Mouse (Mus musculus): ENCODE data around the gene Vwa3a. TPM values are rescaled to one million over a fixed set of nuclear protein-coding genes. Genes with fewer than 3 reads are reported as not detected.

The Vwa3a gene
- polyA plus RNA-seq, 1 experiment from 2014 or later = 0.44 TPM

GRCm38 (mm10) chr7:120743366-120744351 is 4.5 kb downstream of the Vwa3a start:
- Histone ChIP-seq H3K36me3 (ENCODE audit: control insufficient read depth, insufficient read depth, low read length) (no peaks in the 10 kb centered on the region), H3K4me1 (ENCODE audit: control insufficient read depth, insufficient read depth, low read length) (peaks cover 8% of the 10 kb centered on the region), H3K9me3 (ENCODE audit: control insufficient read depth, low read length) (no peaks in the 10 kb centered on the region), H3K27me3 (replicated peaks; ENCODE audit: control insufficient read depth, insufficient read depth, low read length) (no peaks in the 10 kb centered on the region), H3K4me3 (ENCODE audit: low read length) (no peak overlapping the region), H3K4me2 (ENCODE audit: low read depth, low read length) (no peak overlapping the region), H3K9ac (ENCODE audit: low read depth, low read length) (no peak overlapping the region), H3K27ac (ENCODE audit: low read length) (no peak overlapping the region)
- ATAC-seq = no peak
- 75% methylated on average over 14 of the region's 14 CpGs for WGBS

GRCm38 (mm10) chr7:120744606-120745005 is 5.5 kb downstream of the Vwa3a start:
- Histone ChIP-seq H3K36me3 (ENCODE audit: control insufficient read depth, insufficient read depth, low read length) (no peaks in the 10 kb centered on the region), H3K9ac (ENCODE audit: low read depth, low read length) (no peak overlapping the region), H3K9me3 (ENCODE audit: control insufficient read depth, low read length) (no peaks in the 10 kb centered on the region), H3K4me1 (ENCODE audit: control insufficient read depth, insufficient read depth, low read length) (peaks cover 4% of the 10 kb centered on the region), H3K27ac (ENCODE audit: low read length) (no peak overlapping the region), H3K27me3 (replicated peaks; ENCODE audit: control insufficient read depth, insufficient read depth, low read length) (no peaks in the 10 kb centered on the region), H3K4me2 (ENCODE audit: low read depth, low read length) (no peak overlapping the region), H3K4me3 (ENCODE audit: low read length) (no peak overlapping the region)
- no peak for ATAC-seq
- 83% methylated on average over 6 of the region's 6 CpGs for WGBS

GRCm38 (mm10) chr7:120746029-120746428 is 6.9 kb downstream of the Vwa3a start:
- Histone ChIP-seq H3K4me3 (ENCODE audit: low read length) (no peak overlapping the region), H3K9ac (ENCODE audit: low read depth, low read length) (no peak overlapping the region), H3K4me1 (ENCODE audit: control insufficient read depth, insufficient read depth, low read length) (no peaks in the 10 kb centered on the region), H3K4me2 (ENCODE audit: low read depth, low read length) (no peak overlapping the region), H3K9me3 (ENCODE audit: control insufficient read depth, low read length) (no peaks in the 10 kb centered on the region), H3K27me3 (replicated peaks; ENCODE audit: control insufficient read depth, insufficient read depth, low read length) (no peaks in the 10 kb centered on the region), H3K27ac (ENCODE audit: low read length) (no peak overlapping the region), H3K36me3 (ENCODE audit: control insufficient read depth, insufficient read depth, low read length) (no peaks in the 10 kb centered on the region)
- 60% methylated on average over 3 of the region's 3 CpGs for WGBS
- no peak for ATAC-seq

GRCm38 (mm10) chr7:120746821-120747220 is 7.7 kb downstream of the Vwa3a start:
- WGBS = 88% methylated on average over 5 of the region's 5 CpGs
- H3K9ac ChIP-seq (ENCODE audit: low read depth, low read length) = no peak overlapping the region

GRCm38 (mm10) chr7:120748478-120748877 is 9.4 kb downstream of the Vwa3a start:
- H3K4me1 ChIP-seq (ENCODE audit: control insufficient read depth, insufficient read depth, low read length) = no peaks in the 10 kb centered on the region
- no peak overlapping the region for H3K4me3 ChIP-seq (ENCODE audit: low read length)
- no peak overlapping the region for H3K9ac ChIP-seq (ENCODE audit: low read depth, low read length)
- no peak overlapping the region for H3K4me2 ChIP-seq (ENCODE audit: low read depth, low read length)
- no peak overlapping the region for H3K27ac ChIP-seq (ENCODE audit: low read length)
- no peaks in the 10 kb centered on the region for H3K36me3 ChIP-seq (ENCODE audit: control insufficient read depth, insufficient read depth, low read length)
- no peaks in the 10 kb centered on the region for H3K27me3 ChIP-seq (replicated peaks; ENCODE audit: control insufficient read depth, insufficient read depth, low read length)
- H3K9me3 ChIP-seq (ENCODE audit: control insufficient read depth, low read length) = no peaks in the 10 kb centered on the region
- no peak for ATAC-seq

More at GRCm38 (mm10) chr7:120746821-120747220, 7.7 kb downstream of the Vwa3a start:
- Histone ChIP-seq H3K36me3 (ENCODE audit: control insufficient read depth, insufficient read depth, low read length) (no peaks in the 10 kb centered on the region), H3K27ac (ENCODE audit: low read length) (no peak overlapping the region), H3K9me3 (ENCODE audit: control insufficient read depth, low read length) (no peaks in the 10 kb centered on the region), H3K4me3 (ENCODE audit: low read length) (no peak overlapping the region), H3K4me1 (ENCODE audit: control insufficient read depth, insufficient read depth, low read length) (no peaks in the 10 kb centered on the region), H3K4me2 (ENCODE audit: low read depth, low read length) (no peak overlapping the region), H3K27me3 (replicated peaks; ENCODE audit: control insufficient read depth, insufficient read depth, low read length) (no peaks in the 10 kb centered on the region)
- no peak for ATAC-seq

GRCm38 (mm10) chr7:120751330-120751729 is 12.2 kb downstream of the Vwa3a start:
- Histone ChIP-seq H3K4me3 (ENCODE audit: low read length) (no peak overlapping the region), H3K27ac (ENCODE audit: low read length) (no peak overlapping the region), H3K4me1 (ENCODE audit: control insufficient read depth, insufficient read depth, low read length) (no peaks in the 10 kb centered on the region), H3K9ac (ENCODE audit: low read depth, low read length) (no peak overlapping the region), H3K36me3 (ENCODE audit: control insufficient read depth, insufficient read depth, low read length) (no peaks in the 10 kb centered on the region), H3K4me2 (ENCODE audit: low read depth, low read length) (no peak overlapping the region), H3K27me3 (replicated peaks; ENCODE audit: control insufficient read depth, insufficient read depth, low read length) (no peaks in the 10 kb centered on the region), H3K9me3 (ENCODE audit: control insufficient read depth, low read length) (no peaks in the 10 kb centered on the region)
- no peak for ATAC-seq

GRCm38 (mm10) chr7:120751906-120752305 is 12.8 kb downstream of the Vwa3a start:
- Histone ChIP-seq H3K4me3 (ENCODE audit: low read length) (no peak overlapping the region), H3K4me1 (ENCODE audit: control insufficient read depth, insufficient read depth, low read length) (no peaks in the 10 kb centered on the region), H3K27me3 (replicated peaks; ENCODE audit: control insufficient read depth, insufficient read depth, low read length) (no peaks in the 10 kb centered on the region), H3K4me2 (ENCODE audit: low read depth, low read length) (no peak overlapping the region), H3K27ac (ENCODE audit: low read length) (no peak overlapping the region), H3K9me3 (ENCODE audit: control insufficient read depth, low read length) (no peaks in the 10 kb centered on the region), H3K36me3 (ENCODE audit: control insufficient read depth, insufficient read depth, low read length) (no peaks in the 10 kb centered on the region), H3K9ac (ENCODE audit: low read depth, low read length) (no peak overlapping the region)
- ATAC-seq = no peak
- WGBS = 85% methylated on average over 7 of the region's 7 CpGs

- peak; percentile 82 for ATAC-seq
- H3K4me1 ChIP-seq (ENCODE audit: control insufficient read depth, insufficient read depth, low read length) = no peaks in the 10 kb centered on the region
- 6% methylated on average over 5 of the region's 5 CpGs for WGBS
- H3K27me3 ChIP-seq (replicated peaks; ENCODE audit: control insufficient read depth, insufficient read depth, low read length) = no peaks in the 10 kb centered on the region
- H3K9me3 ChIP-seq (ENCODE audit: control insufficient read depth, low read length) = no peaks in the 10 kb centered on the region
- H3K36me3 ChIP-seq (ENCODE audit: control insufficient read depth, insufficient read depth, low read length) = no peaks in the 10 kb centered on the region
- no peak overlapping the region for H3K9ac ChIP-seq (ENCODE audit: low read depth, low read length)
- no peak overlapping the region for H3K4me3 ChIP-seq (ENCODE audit: low read length)
- no peak overlapping the region for H3K27ac ChIP-seq (ENCODE audit: low read length)
- H3K4me2 ChIP-seq (ENCODE audit: low read depth, low read length) = no peak overlapping the region
Measured at GRCm38 (mm10) chr7:120754671-120755070, 15.6 kb downstream of the Vwa3a start.

GRCm38 (mm10) chr7:120767369-120767768 is 28.3 kb downstream of the Vwa3a start:
- H3K4me1 ChIP-seq (ENCODE audit: control insufficient read depth, insufficient read depth, low read length) = no peaks in the 10 kb centered on the region
- H3K36me3 ChIP-seq (ENCODE audit: control insufficient read depth, insufficient read depth, low read length) = no peaks in the 10 kb centered on the region
- WGBS = 4% methylated on average over 1 of the region's 1 CpGs
- no peak overlapping the region for H3K4me2 ChIP-seq (ENCODE audit: low read depth, low read length)
- no peak for ATAC-seq
- no peaks in the 10 kb centered on the region for H3K9me3 ChIP-seq (ENCODE audit: control insufficient read depth, low read length)
- H3K9ac ChIP-seq (ENCODE audit: low read depth, low read length) = no peak overlapping the region
- H3K27me3 ChIP-seq (replicated peaks; ENCODE audit: control insufficient read depth, insufficient read depth, low read length) = no peaks in the 10 kb centered on the region
- no peak overlapping the region for H3K4me3 ChIP-seq (ENCODE audit: low read length)
- H3K27ac ChIP-seq (ENCODE audit: low read length) = no peak overlapping the region

Data from intestine, embryonic 16.5 days (tissue).